Mouse (Mus musculus) brown adipose tissue, adult 24 weeks (tissue): ENCODE measurements around the gene Specc1l. TPM values are rescaled to one million over a fixed set of nuclear protein-coding genes. Genes with fewer than 3 reads are reported as not detected.
"Not testable (repeated sequence)": the region's sequence is repeated elsewhere in the genome, so short reads cannot be mapped to it uniquely, and the experiment has no call there.

ENCODE experiments used
- H3K27ac ChIP-seq: fragments of 200-500 bp; replicated peaks from 2 replicates; pipeline ENCODE4 v1.5.1; 2012; ENCODE audit warnings: low read depth, mild to moderate bottlenecking, low read length
- H3K4me1 ChIP-seq: fragments of 200-500 bp; 2 replicates; pipeline ENCODE4 v1.6.1; 2012; ENCODE audit warnings: low read length, mixed read lengths; ENCODE audit not compliant: control insufficient read depth, insufficient read depth, insufficient read length
- H3K4me3 ChIP-seq: fragments of 200-500 bp; 2 replicates; pipeline ENCODE4 v1.5.1; 2012; ENCODE audit warnings: low read depth, mild to moderate bottlenecking, low read length, moderate library complexity; ENCODE audit not compliant: insufficient read depth
- polyA plus RNA-seq: library from polyadenylated mRNA; stranded (reverse); fragments of >200 nt; gene quantifications from 2 replicates; pipeline ENCODE4 v1.2.4, GENCODE M21; 2012; ENCODE audit not compliant: missing spikeins, insufficient read depth, insufficient read length

Gene Specc1l
- polyA plus RNA-seq, 1 experiment, result 15.1 TPM

GRCm38 (mm10) chr10:75283821-75284220 is 71.9 kb downstream of the Specc1l start:
- Histone ChIP-seq H3K4me3 (no peak overlapping the region), H3K27ac (no peak overlapping the region), H3K4me1 (peaks cover 3% of the 10 kb centered on the region; the same call in 1 of the 2 replicates)

- no peak overlapping the region for H3K4me3 ChIP-seq
- no peak overlapping the region; the same call in 1 of the 2 replicates for H3K27ac ChIP-seq
Observed at GRCm38 (mm10) chr10:75288579-75288978, 76.7 kb downstream of the Specc1l start.

GRCm38 (mm10) chr10:75289392-75289791 is 77.5 kb downstream of the Specc1l start:
- Histone ChIP-seq H3K4me3 (no peak overlapping the region), H3K4me1 (peaks cover 14% of the 10 kb centered on the region), H3K27ac (peak overlapping the region; percentile 31; the same call in 1 of the 2 replicates)

More at GRCm38 (mm10) chr10:75288579-75288978, 76.7 kb downstream of the Specc1l start:
- peaks cover 10% of the 10 kb centered on the region for H3K4me1 ChIP-seq

GRCm38 (mm10) chr10:75290650-75291049 is 78.8 kb downstream of the Specc1l start:
- 0 out of 2 replicates have a peak overlapping the region, but pooled peaks have one; percentile 9 for H3K27ac ChIP-seq
- peaks cover 19% of the 10 kb centered on the region for H3K4me1 ChIP-seq
- H3K4me3 ChIP-seq, result no peak overlapping the region

GRCm38 (mm10) chr10:75291338-75291737 is 79.5 kb downstream of the Specc1l start:
- Histone ChIP-seq H3K4me3 (no peak overlapping the region), H3K27ac (no peak overlapping the region; the same call in 1 of the 2 replicates), H3K4me1 (peaks cover 22% of the 10 kb centered on the region)

- not testable (repeated sequence) for H3K27ac ChIP-seq
- H3K4me1 ChIP-seq, result peaks cover 22% of the 10 kb centered on the region
Observed at GRCm38 (mm10) chr10:75292206-75292605, 80.3 kb downstream of the Specc1l start.

GRCm38 (mm10) chr10:75293288-75293687 is 81.4 kb downstream of the Specc1l start:
- H3K4me1 ChIP-seq, result peaks cover 22% of the 10 kb centered on the region
- H3K27ac ChIP-seq, result no peak overlapping the region
- H3K4me3 ChIP-seq, result no peak overlapping the region

More at GRCm38 (mm10) chr10:75292206-75292605, 80.3 kb downstream of the Specc1l start:
- not testable (repeated sequence) for H3K4me3 ChIP-seq

GRCm38 (mm10) chr10:75294362-75294761 is 82.5 kb downstream of the Specc1l start:
- Histone ChIP-seq H3K4me1 (peaks cover 20% of the 10 kb centered on the region), H3K27ac (peak overlapping the region; percentile 67; the same call in 1 of the 2 replicates)

GRCm38 (mm10) chr10:75294926-75295325 is 83.1 kb downstream of the Specc1l start:
- Histone ChIP-seq H3K4me3 (no peak overlapping the region), H3K4me1 (peaks cover 21% of the 10 kb centered on the region), H3K27ac (peak overlapping the region; percentile 78)

More at GRCm38 (mm10) chr10:75294362-75294761, 82.5 kb downstream of the Specc1l start:
- H3K4me3 ChIP-seq, result no peak overlapping the region

- H3K4me3 ChIP-seq, result no peak overlapping the region
- H3K27ac ChIP-seq, result no peak overlapping the region
- peaks cover 27% of the 10 kb centered on the region for H3K4me1 ChIP-seq
Observed at GRCm38 (mm10) chr10:75298608-75299007, 86.7 kb downstream of the Specc1l start.

- H3K4me3 ChIP-seq, result no peak overlapping the region
- peaks cover 26% of the 10 kb centered on the region for H3K4me1 ChIP-seq
- H3K27ac ChIP-seq, result no peak overlapping the region; the same call in 1 of the 2 replicates
Observed at GRCm38 (mm10) chr10:75299785-75300418, 88.0 kb downstream of the Specc1l start.

- Histone ChIP-seq H3K4me3 (no peak overlapping the region), H3K4me1 (peaks cover 20% of the 10 kb centered on the region), H3K27ac (no peak overlapping the region)
Observed at GRCm38 (mm10) chr10:75301195-75301806, 89.4 kb downstream of the Specc1l start.

- no peak overlapping the region for H3K27ac ChIP-seq
- H3K4me1 ChIP-seq, result peaks cover 20% of the 10 kb centered on the region
- no peak overlapping the region for H3K4me3 ChIP-seq
Observed at GRCm38 (mm10) chr10:75301937-75302336, 90.1 kb downstream of the Specc1l start.

GRCm38 (mm10) chr10:75302536-75302935 is 90.7 kb downstream of the Specc1l start:
- H3K4me3 ChIP-seq, result no peak overlapping the region
- 0 out of 2 replicates have a peak overlapping the region, but pooled peaks have one; percentile 13 for H3K27ac ChIP-seq
- H3K4me1 ChIP-seq, result peaks cover 20% of the 10 kb centered on the region

- Histone ChIP-seq H3K4me3 (no peak overlapping the region), H3K4me1 (peaks cover 20% of the 10 kb centered on the region), H3K27ac (peak overlapping the region; percentile 84)
Observed at GRCm38 (mm10) chr10:75303324-75304048, 91.6 kb downstream of the Specc1l start.
